Mouse (Mus musculus) T-helper 2 cell (primary cell): ENCODE measurements around the gene B3gnt9.

Source experiments
- in situ Hi-C: fragments of 300-600 bp; cut with MboI, MseI; formaldehyde crosslinking; loops from one replicate; pipeline ENCODE4 v1.15.1; 2025; ENCODE audit warnings: high pct_unique_total_duplicates

The B3gnt9 gene

DNA sequence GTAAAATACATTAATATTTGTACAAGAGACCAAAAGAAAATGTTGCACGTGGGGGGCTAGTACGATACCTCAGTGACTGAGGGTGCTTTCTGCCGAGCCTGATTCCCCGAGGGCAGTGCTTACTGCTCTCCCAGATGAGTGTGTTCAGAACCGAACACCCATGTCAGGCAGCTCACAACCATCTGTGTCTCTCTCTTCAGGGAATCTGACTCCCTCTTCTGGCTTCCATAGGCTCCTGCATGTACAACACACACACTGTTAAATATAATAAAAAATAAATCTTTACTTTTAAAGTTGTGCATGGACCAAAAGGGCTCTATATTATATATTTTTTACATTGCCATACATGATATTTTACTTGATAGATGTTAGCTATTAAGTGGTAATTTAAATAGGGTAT is 40.8 kb downstream of the B3gnt9 start:
- in situ Hi-C loops: no loop called here

DNA sequence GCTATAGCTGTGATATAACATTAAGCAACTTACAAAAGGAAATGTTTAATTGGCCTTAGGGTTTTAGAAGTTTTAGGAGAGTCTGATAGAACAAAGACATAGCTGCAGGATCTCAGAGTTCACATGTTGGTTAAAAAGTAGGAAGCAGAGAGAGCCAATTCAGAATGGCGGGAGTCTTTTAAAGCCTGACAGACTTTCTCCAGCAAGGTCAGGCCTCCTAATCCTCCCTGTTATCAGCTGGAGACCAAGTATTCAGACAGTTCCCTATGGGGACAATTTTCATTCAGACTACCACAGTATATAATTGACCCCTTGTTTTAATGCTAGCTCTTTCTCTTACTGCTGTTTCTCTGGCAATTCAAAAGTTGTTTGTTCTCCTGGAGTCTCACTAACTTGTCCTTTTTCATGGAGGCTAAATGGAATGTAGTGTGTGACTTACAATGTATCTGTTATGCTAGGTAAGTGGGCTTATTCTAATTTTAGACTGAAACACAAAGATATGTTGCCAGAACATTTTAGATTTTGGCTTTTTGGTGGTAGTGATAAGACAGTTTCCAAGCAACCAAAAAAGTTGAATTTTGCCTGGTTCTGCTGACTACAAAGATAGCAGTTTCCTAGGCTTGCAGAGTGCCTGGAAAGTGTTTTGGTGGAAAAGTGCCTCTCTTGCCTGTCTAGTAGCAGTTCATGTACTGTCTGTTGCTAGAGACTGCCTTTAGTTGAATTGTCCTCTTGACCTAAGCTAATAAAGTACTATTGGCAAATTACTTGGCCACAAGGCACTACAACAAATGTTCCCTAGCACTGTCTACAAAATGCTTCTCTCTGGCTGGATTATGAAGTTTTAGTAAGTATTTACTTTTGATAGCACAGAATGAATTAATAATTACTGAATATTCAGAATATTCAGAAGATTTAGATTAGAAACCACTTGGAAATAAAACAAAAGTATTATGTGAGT is 45.5 kb downstream of the B3gnt9 start:
- in situ Hi-C loops: no loop called here

DNA sequence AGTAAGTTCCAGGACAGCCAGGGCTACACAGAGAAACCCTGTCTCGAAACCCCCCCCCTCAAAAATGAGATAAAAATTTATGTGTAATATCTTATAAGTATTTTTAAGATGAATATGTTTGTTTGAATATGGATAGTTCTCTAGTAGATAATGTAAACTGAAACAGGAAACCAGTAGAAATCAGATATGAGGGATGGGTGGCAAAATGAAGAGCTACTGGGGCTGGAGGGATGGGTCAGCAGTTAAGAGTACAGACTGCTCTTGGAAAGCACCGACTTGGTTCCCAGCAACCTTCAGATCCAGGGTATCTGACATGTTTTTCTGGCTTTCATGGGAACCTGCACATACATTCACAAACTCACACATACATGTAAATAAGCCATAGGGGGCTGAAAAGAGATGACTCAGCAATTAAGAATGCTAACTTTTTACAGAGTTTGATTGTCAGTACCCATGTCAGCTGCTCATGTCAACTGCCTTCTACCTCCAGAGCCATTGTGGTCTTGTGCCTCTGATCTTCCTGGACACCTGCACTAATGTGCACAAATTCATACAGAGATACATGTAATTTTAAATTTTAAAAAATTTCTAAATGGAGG is 47.2 kb downstream of the B3gnt9 start:
- in situ Hi-C loops: no loop called here

DNA sequence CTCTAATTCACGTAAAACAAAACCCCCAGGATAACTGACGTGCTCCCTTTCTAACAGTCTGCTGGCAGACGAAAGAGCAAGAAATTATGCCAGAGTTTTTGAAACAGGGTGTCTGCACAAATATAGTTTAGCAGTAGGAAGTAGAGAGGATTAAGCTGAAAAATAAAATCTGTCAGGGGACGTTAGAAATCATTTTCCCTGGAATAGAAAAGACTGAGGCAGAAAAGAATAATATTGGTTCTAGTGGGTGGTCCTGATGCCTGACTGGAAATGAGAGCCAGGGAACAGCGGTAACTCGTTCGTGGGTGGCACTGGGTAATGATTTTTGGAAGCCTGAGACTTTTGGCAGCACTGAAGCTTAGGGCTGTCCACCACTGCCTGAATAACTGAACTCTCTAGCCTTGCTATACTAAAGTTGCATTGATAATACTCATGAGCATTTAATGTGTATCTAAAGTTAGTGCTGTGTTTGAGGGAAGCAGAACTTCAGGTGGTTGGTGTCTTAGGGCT is 48.1 kb downstream of the B3gnt9 start:
- in situ Hi-C loops: no loop called here

DNA sequence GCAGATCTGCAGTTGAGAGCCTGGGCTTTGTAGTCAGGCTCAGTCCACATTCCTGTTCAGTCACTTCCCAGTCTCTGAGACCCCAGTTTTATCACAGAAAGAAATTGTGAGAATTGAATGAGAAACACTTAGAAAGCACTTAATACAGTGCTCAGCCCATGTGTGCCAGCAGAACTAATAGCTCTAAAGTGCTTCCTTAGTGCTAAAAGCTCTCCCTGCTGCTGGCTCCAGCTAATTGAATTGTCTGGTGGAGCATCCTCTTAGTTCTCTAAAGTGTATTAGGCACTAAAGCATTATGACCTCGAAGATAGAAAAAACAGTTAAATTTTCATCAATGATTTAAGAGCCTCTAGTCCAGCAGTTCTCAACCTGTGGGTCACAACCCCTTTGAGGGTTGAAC is 49.2 kb downstream of the B3gnt9 start:
- in situ Hi-C loops: no loop called here
